Mouse (Mus musculus) brain, embryonic 14.5 days (tissue): ENCODE data around the gene Ankrd24. TPM values are rescaled to one million over a fixed set of nuclear protein-coding genes. Genes with fewer than 3 reads are reported as not detected.

Experiments
- DNase-seq: peaks from one replicate; pipeline ENCODE4 v3.0.0-alpha.2; 2011; ENCODE audit warnings: low read depth
- CTCF ChIP-seq: fragments of 200-500 bp; IDR thresholded peaks from 2 replicates; pipeline ENCODE4 v1.5.1; 2012; ENCODE audit warnings: inconsistent platforms, mild to moderate bottlenecking, moderate library complexity, borderline replicate concordance; ENCODE audit not compliant: insufficient read depth, insufficient read length; ENCODE audit errors: extremely low read depth
- POLR2A ChIP-seq: fragments of 200-500 bp; IDR thresholded peaks from 2 replicates; pipeline ENCODE4 v1.6.1; 2012; ENCODE audit warnings: mild to moderate bottlenecking, inconsistent platforms, borderline replicate concordance; ENCODE audit not compliant: poor library complexity, insufficient read depth, insufficient read length, severe bottlenecking; ENCODE audit errors: extremely low read depth
- polyA plus RNA-seq: library from polyadenylated mRNA; depleted of rRNA; stranded (reverse); fragments of >200 nt; gene quantifications from 2 replicates; pipeline ENCODE4 v1.2.3, GENCODE M21; 2012; rRNA removed

Gene Ankrd24
- 74.1 and 85.9 TPM in 2 replicates for polyA plus RNA-seq

DNA sequence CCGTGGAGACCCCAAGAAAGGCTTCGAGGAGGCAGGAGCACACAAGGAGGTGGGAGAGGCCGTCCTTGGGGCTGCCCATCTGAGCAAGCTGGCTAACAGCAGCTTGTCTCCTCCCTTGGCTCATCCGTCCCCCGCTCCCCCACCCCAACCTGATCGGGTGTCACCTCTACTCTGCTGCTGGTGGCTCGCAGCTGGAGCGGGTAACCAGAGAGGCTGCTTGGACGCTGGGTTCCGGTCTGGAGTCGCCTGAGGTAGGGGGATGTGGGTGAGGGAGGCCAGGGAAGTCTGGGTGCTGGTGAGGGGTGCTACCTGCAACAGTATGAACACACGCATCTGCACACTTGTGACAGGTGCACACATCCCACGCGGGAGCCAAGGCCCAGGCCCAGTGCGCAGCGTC, at the start of gene Ankrd24:
Gene Ankrd24 (plus strand): TSS at position 151 of the 400 bp plus-strand sequence.
- no peak for DNase-seq
- TF ChIP-seq CTCF (no peak), POLR2A (no peak)

DNA sequence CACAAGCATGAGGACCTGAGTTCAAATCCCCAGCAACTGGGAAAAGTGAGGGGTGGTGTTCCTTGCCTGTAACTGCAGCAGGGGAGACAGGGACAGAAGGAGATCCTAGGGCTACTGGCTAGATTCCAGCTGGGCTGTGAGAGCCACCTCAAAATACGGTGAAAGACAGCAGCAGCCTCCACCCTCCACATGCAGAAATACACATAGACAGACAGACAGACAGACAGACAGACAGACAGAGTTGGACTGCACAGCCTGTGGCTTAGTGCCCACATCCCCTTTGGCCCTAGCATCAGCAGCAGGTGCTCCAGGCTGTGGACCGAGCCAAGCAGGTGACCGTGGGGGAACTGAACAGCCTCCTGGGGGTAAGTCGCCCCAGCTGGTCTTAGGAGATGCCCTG, 48.4 kb upstream of the Ankrd24 start:
- TF ChIP-seq POLR2A (no peak), CTCF (no peak)
- no peak for DNase-seq

DNA sequence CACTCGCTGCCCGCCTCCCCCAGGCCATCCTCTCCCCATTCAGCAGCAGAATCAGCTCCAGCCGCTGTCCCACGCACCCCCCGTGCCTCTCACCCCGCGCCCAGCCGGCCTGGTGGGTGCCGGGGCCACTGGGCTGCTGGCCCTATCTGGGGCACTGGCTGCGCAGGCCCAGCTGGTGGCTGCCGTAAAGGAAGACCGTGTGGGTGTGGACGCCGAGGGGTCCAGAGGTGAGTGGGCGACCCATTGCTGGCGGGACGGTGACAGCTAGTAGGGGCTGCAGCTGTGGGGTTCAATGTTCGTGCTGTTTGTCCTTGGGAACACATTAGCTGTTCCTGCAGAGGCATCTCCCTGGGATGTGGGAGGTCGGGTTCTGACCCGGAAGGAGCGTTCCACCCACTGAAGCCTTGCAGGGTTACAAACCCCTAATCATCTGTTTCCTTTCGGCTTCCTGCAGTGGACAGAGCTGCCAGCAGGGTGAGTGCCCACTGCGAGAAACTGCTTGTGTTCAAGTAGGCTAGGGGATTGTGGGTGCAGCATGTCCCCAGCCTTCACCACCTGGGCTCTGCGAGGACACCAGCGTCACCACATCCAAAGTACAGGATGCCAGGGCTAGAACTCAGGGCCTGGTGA, 47.8 kb upstream of the Ankrd24 start:
- TF ChIP-seq POLR2A = no peak
- TF ChIP-seq CTCF = peak; percentile 25; the same call in 1 of the 2 replicates
- no peak for DNase-seq

DNA sequence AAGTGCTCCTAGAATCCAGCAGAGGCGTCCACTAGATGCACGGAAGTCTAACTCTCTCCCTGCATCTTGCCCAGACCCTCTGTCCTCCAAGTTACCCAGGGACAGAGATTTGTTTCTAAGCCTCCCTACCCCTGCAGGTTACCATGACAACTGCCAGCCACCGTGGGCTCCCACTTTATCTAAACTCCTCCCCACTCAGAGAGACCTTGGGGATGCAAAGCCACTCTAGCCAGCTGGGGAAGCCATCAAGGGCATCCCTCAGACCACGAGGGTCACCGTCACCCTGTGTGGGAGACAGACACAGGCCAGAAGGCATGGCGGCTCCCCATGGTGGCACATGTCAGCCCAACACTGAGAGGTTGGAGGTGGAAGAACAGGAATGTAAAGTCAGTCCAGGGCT, 45.0 kb upstream of the Ankrd24 start:
- TF ChIP-seq CTCF (no peak), POLR2A (no peak)
- no peak for DNase-seq

DNA sequence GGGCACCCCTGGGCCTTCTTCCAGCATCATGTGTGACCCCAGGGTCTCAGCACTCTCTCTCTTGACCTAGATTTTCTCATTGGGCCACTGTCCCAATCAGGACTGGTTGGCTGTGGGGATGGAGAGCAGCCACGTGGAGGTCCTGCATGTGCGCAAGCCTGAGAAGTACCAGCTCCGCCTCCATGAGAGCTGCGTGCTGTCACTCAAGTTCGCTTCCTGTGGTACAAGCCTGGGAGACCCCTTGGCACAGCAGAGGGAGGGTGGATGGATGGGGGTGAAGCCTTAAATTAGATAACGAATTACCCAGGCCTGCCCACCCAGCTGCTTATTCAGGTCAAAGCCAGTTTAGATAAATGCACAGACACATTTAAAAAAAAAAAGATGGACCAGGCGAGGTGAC, 39.6 kb upstream of the Ankrd24 start:
- no peak for DNase-seq
- TF ChIP-seq POLR2A = no peak
- no peak for TF ChIP-seq CTCF

DNA sequence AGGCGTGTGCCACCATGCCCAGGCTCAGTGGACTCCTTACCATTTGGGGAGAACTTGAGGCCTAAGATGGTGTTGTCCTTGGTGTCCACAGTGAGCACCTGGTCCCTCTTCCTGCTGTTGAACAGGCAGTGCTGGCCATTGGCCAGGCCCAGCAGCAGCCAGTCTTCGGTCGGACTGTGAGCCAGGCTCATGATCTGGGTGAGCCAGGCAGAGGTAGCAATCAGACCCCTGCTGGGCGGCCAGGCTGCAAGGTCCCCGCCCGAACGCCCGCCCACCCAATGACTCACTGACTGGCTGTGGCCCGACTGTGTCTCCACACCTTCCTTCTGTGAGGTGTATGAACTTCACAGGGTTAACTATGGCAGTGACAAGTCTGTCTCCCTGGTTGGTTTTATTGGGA, 36.5 kb upstream of the Ankrd24 start:
- DNase-seq = no peak
- no peak for TF ChIP-seq CTCF
- TF ChIP-seq POLR2A = no peak

DNA sequence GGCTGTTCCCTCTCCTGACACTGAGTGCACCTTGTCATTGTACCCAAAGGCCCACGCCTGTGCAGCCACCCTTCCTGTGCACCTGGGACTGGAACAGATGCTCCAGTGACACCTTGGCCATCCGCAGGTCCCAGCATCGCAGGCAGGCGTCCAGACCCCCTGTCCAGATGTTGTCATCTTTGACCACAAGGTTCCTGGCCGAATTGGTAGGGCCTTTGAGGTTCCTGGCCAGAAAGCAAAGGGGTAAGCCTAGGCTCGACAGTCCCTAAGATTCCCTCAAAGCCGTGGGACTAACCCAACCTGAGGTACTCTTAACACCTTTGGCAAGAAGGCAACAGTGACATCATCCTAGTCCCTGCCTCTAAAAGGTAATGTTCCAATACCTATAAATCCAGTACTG, 35.7 kb upstream of the Ankrd24 start:
- DNase-seq = no peak
- TF ChIP-seq CTCF = no peak
- TF ChIP-seq POLR2A = no peak

DNA sequence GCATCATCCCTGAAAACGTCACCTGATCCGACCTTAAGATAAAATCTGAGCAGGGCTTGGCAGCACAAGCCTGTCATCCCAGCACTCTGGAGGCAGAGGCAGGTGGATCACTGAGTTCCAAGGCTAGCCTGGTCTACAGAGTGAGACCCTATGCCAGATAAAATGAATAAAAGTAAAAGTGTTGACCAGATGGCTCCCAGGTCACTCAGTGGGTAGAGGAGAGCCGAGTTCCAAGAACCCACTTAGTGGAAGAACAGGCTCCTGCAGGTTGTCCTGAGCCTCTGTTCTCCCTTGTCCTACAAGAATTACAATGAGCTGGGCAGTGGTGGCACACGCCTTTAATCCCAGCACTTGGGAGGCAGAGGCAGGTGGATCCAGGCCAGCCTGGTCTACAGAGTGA, 35.1 kb upstream of the Ankrd24 start:
- TF ChIP-seq POLR2A = no peak
- TF ChIP-seq CTCF = no peak
- DNase-seq = no peak

DNA sequence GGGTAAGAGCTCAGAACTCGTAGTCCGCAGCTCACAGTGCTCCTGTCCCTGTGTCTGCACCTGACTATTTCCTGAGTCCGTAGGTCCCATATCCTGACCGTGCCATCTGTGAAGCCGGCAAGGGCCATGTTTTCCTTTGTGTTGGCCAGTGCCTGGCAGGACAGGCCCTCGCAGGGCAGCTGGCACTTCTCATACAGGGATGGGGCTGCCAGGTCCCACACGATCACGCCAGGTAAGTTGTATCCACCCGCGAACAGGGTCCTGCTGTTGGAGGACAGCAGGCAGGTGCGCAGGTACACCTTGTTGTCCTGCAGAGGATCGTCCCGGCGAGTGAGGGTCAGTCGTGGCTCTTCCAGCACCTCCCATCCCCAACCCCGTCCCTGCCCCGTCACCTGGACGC, 34.4 kb upstream of the Ankrd24 start:
- DNase-seq = no peak
- TF ChIP-seq POLR2A = no peak
- TF ChIP-seq CTCF = no peak

DNA sequence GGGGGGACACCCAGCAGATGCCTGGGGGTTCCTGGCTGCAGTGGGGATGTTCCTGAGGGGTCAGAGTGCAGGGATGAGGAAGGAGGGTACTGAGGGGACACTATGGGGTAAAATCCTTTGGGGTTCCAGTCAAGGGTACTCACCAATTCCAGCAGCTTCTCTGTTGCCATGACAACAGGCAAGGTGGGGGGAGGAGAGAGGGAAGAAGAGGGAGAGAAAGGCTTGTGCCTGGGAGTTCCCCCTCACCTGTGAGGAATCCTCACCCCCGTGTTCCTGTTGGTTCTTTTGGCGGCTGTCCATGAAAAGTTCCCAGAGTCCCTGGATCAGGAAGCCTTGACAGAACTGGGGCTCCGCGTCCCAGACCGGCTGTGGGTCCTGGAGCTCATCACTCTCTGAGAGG, 32.7 kb upstream of the Ankrd24 start:
- no peak for DNase-seq
- TF ChIP-seq POLR2A = no peak
- TF ChIP-seq CTCF = no peak

DNA sequence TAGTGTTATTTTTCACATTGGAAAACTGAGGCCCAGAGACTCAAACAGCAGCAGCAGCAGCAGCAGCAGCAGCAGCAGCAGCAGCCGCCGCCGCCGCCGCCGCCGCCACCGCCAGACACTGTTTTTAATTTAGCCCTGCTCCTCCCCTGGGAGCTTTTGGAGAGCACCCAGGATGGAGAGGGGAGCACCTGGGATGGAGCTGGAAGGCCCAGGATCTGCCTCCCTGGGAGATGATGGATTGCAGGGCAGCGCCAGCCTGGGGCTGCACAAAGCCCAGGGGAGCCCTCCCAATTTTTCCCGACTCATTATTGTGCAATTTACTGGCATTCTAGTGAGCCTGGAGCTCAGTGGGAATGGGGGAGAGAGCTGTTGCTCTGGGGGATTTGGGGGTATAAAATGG, 31.7 kb upstream of the Ankrd24 start:
- no peak for TF ChIP-seq CTCF
- TF ChIP-seq POLR2A = no peak

DNA sequence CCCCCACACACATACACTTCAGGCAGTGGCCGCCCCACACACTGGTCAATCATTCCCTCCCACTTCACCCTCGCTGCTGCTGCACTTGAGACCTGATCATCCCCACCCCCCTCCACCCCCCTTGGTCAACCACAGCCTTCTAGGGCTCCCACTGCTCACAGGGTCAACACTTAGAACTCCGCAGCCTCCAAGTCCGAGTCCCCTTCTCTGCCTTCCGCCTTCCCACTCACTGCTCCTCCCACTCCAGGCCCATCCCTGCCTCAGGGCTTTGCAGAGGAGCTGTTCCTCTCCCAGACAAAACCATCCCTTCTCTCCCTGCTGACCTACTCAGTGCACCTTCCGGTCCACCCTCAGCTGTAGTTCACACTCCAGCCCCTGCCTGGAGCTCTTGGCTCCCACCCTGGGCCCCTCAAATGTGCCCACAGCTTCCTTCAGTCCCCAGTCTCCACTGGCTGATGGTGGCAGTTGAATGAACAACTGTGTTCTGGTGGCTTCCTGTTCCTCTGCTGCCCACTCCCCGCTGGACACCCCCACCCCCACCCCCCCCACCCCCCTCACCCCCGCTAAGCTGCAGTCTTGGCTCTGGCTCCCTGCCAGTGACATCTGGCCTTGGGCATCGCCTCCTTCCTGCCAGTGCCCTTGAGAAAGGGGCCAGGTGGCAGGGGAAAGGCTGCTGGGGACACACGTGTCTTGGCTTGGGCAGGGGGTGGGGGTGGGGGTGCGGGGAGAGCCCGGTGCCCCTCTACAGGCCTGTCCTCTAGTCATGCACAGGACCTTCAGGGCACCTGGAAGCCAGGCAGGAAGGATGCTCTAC, 31.0 kb upstream of the Ankrd24 start:
- TF ChIP-seq POLR2A (no peak), CTCF (no peak)
- DNase-seq = peak; percentile 77

More for the DNA sequence above, 31.7 kb upstream of the Ankrd24 start:
- peak; percentile 78 for DNase-seq
